Mouse (Mus musculus) bone marrow, adult 2 months (tissue): Measurements from ENCODE around the gene Dop1a.

ENCODE experiments used
- CTCF ChIP-seq: fragments of 200-500 bp; IDR thresholded peaks from 2 replicates; pipeline ENCODE4 v1.5.1; 2011; ENCODE audit warnings: low read length, control low read depth; ENCODE audit not compliant: control insufficient read depth, insufficient read depth
- POLR2A ChIP-seq: fragments of 200-500 bp; IDR thresholded peaks from 2 replicates; pipeline ENCODE4 v1.6.1; 2011; ENCODE audit warnings: low read depth, mild to moderate bottlenecking, control low read depth, low read length, borderline replicate concordance; ENCODE audit not compliant: control insufficient read depth

- TF ChIP-seq CTCF = no peak
- no peak for TF ChIP-seq POLR2A
These were observed 28.5 kb upstream of the Dop1a start for GRCm38 (mm10) chr9:86438337-86439009.
